Mouse (Mus musculus) midbrain, embryonic 16.5 days (tissue): ENCODE results near the gene Setd2. TPM values are rescaled to one million over a fixed set of nuclear protein-coding genes. Genes with fewer than 3 reads are reported as not detected.

Source experiments
- ATAC-seq: fragments of 200-750 bp; cut with Nextera tagmentation; 2 replicates; pipeline ENCODE4 v1.8.0; 2017; ENCODE audit warnings: moderate TSS enrichment
- H3K27ac ChIP-seq: fragments of 300-500 bp; sonication (generic); 2 replicates; pipeline ENCODE4 v1.5.1; 2014; ENCODE audit warnings: mild to moderate bottlenecking, low read length, mixed read lengths
- H3K27me3 ChIP-seq: fragments of 300-500 bp; sonication (generic); 2 replicates; pipeline ENCODE4 v1.6.1; 2014; ENCODE audit warnings: low read depth, low read length, mixed read lengths; ENCODE audit not compliant: control insufficient read depth, insufficient read depth
- H3K36me3 ChIP-seq: fragments of 300-500 bp; sonication (generic); 2 replicates; pipeline ENCODE4 v1.6.1; 2014; ENCODE audit warnings: mild to moderate bottlenecking, low read length, moderate library complexity, mixed read lengths; ENCODE audit not compliant: control insufficient read depth, insufficient read depth
- H3K4me1 ChIP-seq: fragments of 300-500 bp; sonication (generic); 2 replicates; pipeline ENCODE4 v1.6.1; 2014; ENCODE audit warnings: mild to moderate bottlenecking, low read length, mixed read lengths; ENCODE audit not compliant: control insufficient read depth, insufficient read depth
- H3K4me2 ChIP-seq: fragments of 300-500 bp; sonication (generic); 2 replicates; pipeline ENCODE4 v1.6.1; 2014; ENCODE audit warnings: mild to moderate bottlenecking, low read length, mixed read lengths
- H3K4me3 ChIP-seq: fragments of 300-500 bp; sonication (generic); 2 replicates; pipeline ENCODE4 v1.5.1; 2014; ENCODE audit warnings: low read depth, mild to moderate bottlenecking, low read length, moderate library complexity, mixed read lengths
- H3K9ac ChIP-seq: fragments of 300-500 bp; sonication (generic); 2 replicates; pipeline ENCODE4 v1.6.1; 2014; ENCODE audit warnings: low read depth, low read length, mixed read lengths
- H3K9me3 ChIP-seq: fragments of 300-500 bp; sonication (generic); replicated peaks from 2 replicates; pipeline ENCODE4 v1.6.1; 2014; ENCODE audit warnings: mild to moderate bottlenecking, low read length, mixed read lengths; ENCODE audit not compliant: control insufficient read depth, poor library complexity, severe bottlenecking
- WGBS: fragments of 180-500 bp; shearing (Covaris S2); extraction: QIAGEN DNeasy Blood & Tissue Kit; methylation state at CpG from one replicate; pipeline ENCODE4 v1.1.7; 2014; 5-methylcytosine and 5-hydroxymethylcytosine counted together
- polyA plus RNA-seq: library from polyadenylated mRNA; unstranded; fragments of >200 nt; fragmentation: Nextera tagmentation; extraction: Ambion mirVana; gene quantifications from 2 replicates; pipeline ENCODE4 v1.2.1, GENCODE M21; 2015

The Setd2 gene
- polyA plus RNA-seq, 1 experiment from 2014 or later = 32.6 TPM

- H3K4me1 ChIP-seq = no peaks in the 10 kb centered on the region
- no peaks in the 10 kb centered on the region for H3K27me3 ChIP-seq
- peaks cover 8% of the 10 kb centered on the region; the same call in 1 of the 2 replicates for H3K36me3 ChIP-seq
- H3K27ac ChIP-seq = no peak overlapping the region
- no peaks in the 10 kb centered on the region for H3K9me3 ChIP-seq
- no peak overlapping the region for H3K4me2 ChIP-seq
- 85% methylated on average over 3 of the region's 3 CpGs for whole genome bisulfite sequencing
- no peak for ATAC-seq
- no peak overlapping the region for H3K9ac ChIP-seq
- H3K4me3 ChIP-seq = no peak overlapping the region
These were observed 79.1 kb downstream of the Setd2 start for GRCm38 (mm10) chr9:110611471-110611870.

DNA sequence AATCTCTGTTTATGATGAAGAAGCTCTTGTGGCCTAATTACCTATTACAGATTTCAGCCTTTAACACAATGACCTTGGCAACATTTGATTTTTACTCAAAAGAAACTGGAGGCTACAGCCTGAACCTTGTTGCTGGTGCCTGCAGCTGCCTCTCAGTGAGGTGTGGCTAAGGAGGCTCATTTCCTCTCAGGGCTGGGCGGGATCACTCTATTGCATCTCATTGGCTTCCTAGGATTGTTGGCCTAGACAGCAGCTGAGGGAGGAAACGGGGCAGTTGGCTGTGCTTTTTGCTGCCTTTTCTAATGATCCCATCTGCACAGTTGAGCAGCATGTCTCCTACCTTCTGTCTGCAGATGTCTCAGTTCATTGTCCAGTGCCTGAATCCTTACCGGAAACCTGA lies 84.7 kb downstream of the Setd2 start:
- Histone ChIP-seq H3K4me3 (no peak overlapping the region), H3K4me2 (no peak overlapping the region), H3K4me1 (no peaks in the 10 kb centered on the region), H3K36me3 (peaks cover 34% of the 10 kb centered on the region), H3K9me3 (no peaks in the 10 kb centered on the region), H3K9ac (no peak overlapping the region), H3K27me3 (no peaks in the 10 kb centered on the region), H3K27ac (no peak overlapping the region)
- 89% methylated on average over 3 of the region's 3 CpGs for WGBS
- ATAC-seq = no peak

DNA sequence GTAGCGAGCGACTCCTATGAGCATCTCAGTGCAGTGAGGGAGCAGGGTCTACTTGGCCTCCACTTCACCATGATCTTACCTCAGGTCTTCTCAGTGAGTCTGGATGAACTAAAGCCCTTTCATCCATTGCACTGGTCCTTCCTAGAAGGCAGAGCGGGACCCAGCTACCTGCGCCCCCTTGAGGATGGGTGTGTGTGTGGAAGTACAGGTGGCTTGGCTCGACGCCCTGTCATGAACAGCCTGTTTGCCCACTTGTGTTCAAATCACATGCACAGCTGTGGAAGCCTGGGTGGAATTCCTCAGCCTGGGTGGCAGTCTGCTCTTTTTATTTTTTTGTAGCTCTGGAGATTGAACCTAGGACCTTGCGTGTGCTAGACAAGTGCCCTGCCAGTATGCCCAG lies 87.8 kb downstream of the Setd2 start:
- WGBS = 93% methylated on average over 7 of the region's 7 CpGs
- ATAC-seq = no peak
- H3K4me3 ChIP-seq = no peak overlapping the region
- peaks cover 31% of the 10 kb centered on the region for H3K36me3 ChIP-seq
- no peaks in the 10 kb centered on the region for H3K27me3 ChIP-seq
- H3K27ac ChIP-seq = no peak overlapping the region
- no peak overlapping the region for H3K4me2 ChIP-seq
- H3K9me3 ChIP-seq = no peaks in the 10 kb centered on the region
- peaks cover 12% of the 10 kb centered on the region; the same call in 1 of the 2 replicates for H3K4me1 ChIP-seq
- no peak overlapping the region for H3K9ac ChIP-seq

- WGBS = 98% methylated on average over 7 of the region's 7 CpGs
These were observed 88.3 kb downstream of the Setd2 start for GRCm38 (mm10) chr9:110620685-110621084.

GRCm38 (mm10) chr9:110622621-110623219 lies 90.3 kb downstream of the Setd2 start:
- H3K4me2 ChIP-seq = no peak overlapping the region
- no peak overlapping the region for H3K4me3 ChIP-seq
- no peak overlapping the region for H3K27ac ChIP-seq
- no peak overlapping the region for H3K9ac ChIP-seq
- peaks cover 24% of the 10 kb centered on the region for H3K36me3 ChIP-seq
- no peaks in the 10 kb centered on the region for H3K27me3 ChIP-seq
- no peaks in the 10 kb centered on the region for H3K9me3 ChIP-seq
- no peak for ATAC-seq
- peaks cover 16% of the 10 kb centered on the region; the same call in 1 of the 2 replicates for H3K4me1 ChIP-seq
- WGBS = 85% methylated on average over 12 of the region's 12 CpGs

More at GRCm38 (mm10) chr9:110620685-110621084, 88.3 kb downstream of the Setd2 start:
- Histone ChIP-seq H3K9me3 (no peaks in the 10 kb centered on the region), H3K27me3 (no peaks in the 10 kb centered on the region), H3K4me3 (no peak overlapping the region), H3K9ac (no peak overlapping the region), H3K27ac (no peak overlapping the region), H3K36me3 (peaks cover 29% of the 10 kb centered on the region), H3K4me2 (no peak overlapping the region), H3K4me1 (peaks cover 16% of the 10 kb centered on the region; the same call in 1 of the 2 replicates)
- ATAC-seq = no peak

- H3K27ac ChIP-seq = peak overlapping the region; percentile 84
- WGBS = 41% methylated on average over 8 of the region's 8 CpGs
- ATAC-seq = no peak
- H3K4me2 ChIP-seq = peak overlapping the region; percentile 98
- H3K9me3 ChIP-seq = no peaks in the 10 kb centered on the region
- H3K36me3 ChIP-seq = peaks cover 22% of the 10 kb centered on the region
- H3K4me1 ChIP-seq = peaks cover 16% of the 10 kb centered on the region; the same call in 1 of the 2 replicates
- H3K4me3 ChIP-seq = peak overlapping the region; percentile 50
- H3K27me3 ChIP-seq = no peaks in the 10 kb centered on the region
- H3K9ac ChIP-seq = peak overlapping the region; percentile 76
These were observed 91.2 kb downstream of the Setd2 start for GRCm38 (mm10) chr9:110623416-110624195.

DNA sequence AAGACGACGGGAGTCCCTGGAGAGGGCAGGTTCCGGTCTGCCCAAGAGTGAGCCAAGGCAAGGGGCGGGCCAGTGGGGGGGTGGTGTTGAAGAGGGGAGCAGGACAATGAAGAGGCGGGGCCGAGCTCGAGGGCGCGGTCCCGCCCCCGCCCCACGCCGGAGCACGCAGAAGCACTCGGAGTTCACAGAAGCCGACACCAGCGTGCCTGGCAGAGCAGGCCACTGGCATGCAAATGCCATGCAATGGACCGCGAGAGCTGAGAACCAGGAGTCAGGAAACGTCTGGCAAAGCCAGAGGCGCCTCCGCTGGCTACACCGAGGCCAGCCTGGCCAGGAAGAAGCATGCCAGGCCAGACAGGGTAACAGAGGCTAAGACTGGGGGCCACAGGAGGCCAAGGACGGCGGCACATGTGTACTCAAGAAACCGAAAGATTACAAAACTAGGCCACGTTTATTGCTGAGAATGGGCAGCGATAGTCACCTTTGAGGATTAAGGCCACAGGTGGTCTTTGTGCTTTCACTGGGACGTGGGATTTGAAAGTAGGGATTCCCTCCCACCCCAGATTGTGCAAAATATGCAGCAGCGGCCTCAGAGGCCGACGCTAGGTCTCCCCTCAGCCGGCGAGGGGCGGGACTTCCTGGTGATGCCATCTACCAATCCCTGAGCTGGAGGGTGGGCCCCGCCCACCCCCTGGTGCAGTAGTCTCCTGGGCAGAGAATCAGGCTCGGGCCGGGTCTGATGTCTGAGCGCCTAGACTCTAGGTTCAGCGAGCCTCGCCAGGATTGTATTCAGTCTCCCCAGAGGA lies 92.2 kb downstream of the Setd2 start, which contains the start of gene Nradd:
Nradd (minus strand) TSS at position 92 of the 806 bp plus-strand sequence.
- peak within 1 kb of the TSS; percentile 84 for H3K27ac ChIP-seq
- H3K36me3 ChIP-seq = peaks cover 18% of the 10 kb centered on the region; the same call in 1 of the 2 replicates
- H3K27me3 ChIP-seq = no peaks in the 10 kb centered on the region
- no peaks in the 10 kb centered on the region for H3K9me3 ChIP-seq
- under 1% methylated on average over 41 of the region's 41 CpGs for WGBS
- peak within 1 kb of the TSS; percentile 98 for H3K4me2 ChIP-seq
- H3K9ac ChIP-seq = peak within 1 kb of the TSS; percentile 76
- peak within 1 kb of the TSS; percentile 50 for H3K4me3 ChIP-seq
- H3K4me1 ChIP-seq = peaks cover 16% of the 10 kb centered on the region; the same call in 1 of the 2 replicates
- ATAC-seq = peak; percentile 95

GRCm38 (mm10) chr9:110625350-110625908 lies 93.0 kb downstream of the Setd2 start:
- H3K9ac ChIP-seq = peak overlapping the region; percentile 76
- H3K36me3 ChIP-seq = peaks cover 14% of the 10 kb centered on the region; the same call in 1 of the 2 replicates
- 65% methylated on average over 11 of the region's 11 CpGs for WGBS
- H3K9me3 ChIP-seq = no peaks in the 10 kb centered on the region
- no peaks in the 10 kb centered on the region for H3K27me3 ChIP-seq
- H3K4me2 ChIP-seq = peak overlapping the region; percentile 98
- ATAC-seq = peak; percentile 20; the same call in 1 of the 2 replicates
- peaks cover 16% of the 10 kb centered on the region; the same call in 1 of the 2 replicates for H3K4me1 ChIP-seq
- H3K27ac ChIP-seq = peak overlapping the region; percentile 84
- H3K4me3 ChIP-seq = peak overlapping the region; percentile 50
